In genomic region chr2:78972288-78973117, GRCm38 (mm10) we compare ENCODE assay signal across 27 mouse cellular contexts.
A peak's percentile ranks its signal among the peaks of the same experiment; 100 is the strongest.
DNase-seq lines count a peak whose midpoint lies in the region; ATAC-seq and TF ChIP-seq lines count a peak whose summit lies in the region.
"Had no signal": no experiment of that assay in that cellular context is flagged by ENCODE, and none has a peak within 500 bp of the region (broad histone marks: within the 10 kb centered on the region; RNA-seq: fewer than 3 reads in every experiment).

No protein-coding gene starts in this region.

- ATAC-seq in activated CD4-positive, CD25-positive, alpha-beta regulatory T cell, adult 4 months = peak; percentile 65
- ATAC-seq: forebrain, embryonic 14.5 days; forebrain, postnatal 0 days; intestine, embryonic 16.5 days; Patski had no signal

- H3K27me3 ChIP-seq in spleen, adult 2 months (ENCODE audit: control insufficient read depth, insufficient read depth, low read length) = no peaks in the 10 kb centered on the region
- H3K27me3 ChIP-seq in small intestine, adult 2 months (ENCODE audit: control insufficient read depth, insufficient read depth, low read length) = no peaks in the 10 kb centered on the region
- H3K27me3 ChIP-seq: embryonic facial prominence, embryonic 12.5 days; embryonic facial prominence, embryonic 15.5 days; heart, embryonic 12.5 days; heart, embryonic 15.5 days; hindbrain, embryonic 15.5 days; Patski had no signal

- DNase-seq in spleen, adult 2 months (ENCODE audit: low read depth in 1 of 2, low spot score in 2 of 2) = no peak
- DNase-seq in spleen, postnatal 10 days (ENCODE audit: low spot score in 2 of 2) = no peak
- no peak for DNase-seq in urinary bladder, postnatal 10 days (ENCODE audit: low spot score)
- no peak for DNase-seq in urinary bladder, adult 2 months (ENCODE audit: low spot score)
- DNase-seq: adrenal gland, adult 2 months; adrenal gland, postnatal 14 days; cerebellum, adult 11 months; cerebellum, adult 2 months; cerebellum, adult 9-11 months; cerebellum, postnatal 25 days; forebrain, postnatal 0 days; gastrocnemius, adult 2 months; gastrocnemius, postnatal 14 days; heart, adult 18-20 months; heart, postnatal 10 days; heart, postnatal 4 days had no signal

- no peaks in the 10 kb centered on the region for H3K4me1 ChIP-seq in spleen, adult 2 months (ENCODE audit: control insufficient read depth, insufficient read depth, insufficient read length)
- no peaks in the 10 kb centered on the region for H3K4me1 ChIP-seq in small intestine, adult 2 months (ENCODE audit: control insufficient read depth, insufficient read depth, insufficient read length, low read length)
- H3K4me1 ChIP-seq: embryonic facial prominence, embryonic 12.5 days; heart, embryonic 12.5 days; heart, embryonic 15.5 days; hindbrain, embryonic 15.5 days had no signal

- no peak for TF ChIP-seq POLR2A in spleen, adult 2 months (IDR thresholded peaks at IDR 0.05; ENCODE audit: low read depth, low read length)
- no peak for TF ChIP-seq POLR2A in small intestine, adult 2 months (IDR thresholded peaks at IDR 0.05; ENCODE audit: low read depth, low read length)

- 70% methylated on average over 10 of the region's 10 CpGs for WGBS in spleen, adult 2 months
- 87% methylated on average over 10 of the region's 10 CpGs for WGBS in small intestine, adult 2 months

- TF ChIP-seq CTCF in spleen, adult 2 months (IDR thresholded peaks at IDR 0.05; ENCODE audit: extremely low read depth, insufficient read depth, insufficient read length, insufficient replicate concordance) = no peak
- no peak for TF ChIP-seq CTCF in small intestine, adult 2 months (IDR thresholded peaks at IDR 0.05; ENCODE audit: extremely low read depth, insufficient read length, insufficient replicate concordance, low read depth, low read length)

- no peaks in the 10 kb centered on the region for H3K36me3 ChIP-seq in spleen, adult 2 months (ENCODE audit: control insufficient read depth, insufficient read depth, low read length)
- no peaks in the 10 kb centered on the region for H3K36me3 ChIP-seq in small intestine, adult 2 months (ENCODE audit: control insufficient read depth, insufficient read depth, low read length)
- H3K36me3 ChIP-seq: embryonic facial prominence, embryonic 12.5 days; embryonic facial prominence, embryonic 15.5 days; G1E; heart, embryonic 12.5 days; heart, embryonic 15.5 days; hindbrain, embryonic 15.5 days had no signal

- no peak overlapping the region for H3K4me3 ChIP-seq in spleen, adult 2 months (ENCODE audit: extremely low read depth, insufficient read depth, insufficient read length)
- peak overlapping the region; percentile 8; the same call in 1 of the 2 replicates for H3K4me3 ChIP-seq in small intestine, adult 2 months (ENCODE audit: low read depth, low read length)
- H3K4me3 ChIP-seq: embryonic facial prominence, embryonic 12.5 days; embryonic facial prominence, embryonic 15.5 days; gastrocnemius, adult 2 months; heart, embryonic 12.5 days; heart, embryonic 15.5 days; hindbrain, embryonic 15.5 days had no signal

- 0 out of 2 replicates have a peak overlapping the region, but pooled peaks have one; percentile 14 for H3K27ac ChIP-seq in spleen, adult 2 months (ENCODE audit: insufficient read depth, low read length)
- no peak overlapping the region; the same call in 1 of the 2 replicates for H3K27ac ChIP-seq in small intestine, adult 2 months (ENCODE audit: insufficient read depth, low read depth, low read length)
- H3K27ac ChIP-seq: embryonic facial prominence, embryonic 12.5 days; embryonic facial prominence, embryonic 15.5 days; gastrocnemius, adult 2 months; heart, embryonic 15.5 days; hindbrain, embryonic 15.5 days had no signal
